Mouse (Mus musculus) testis, adult 2 months (tissue): ENCODE measurements around the gene Mmrn2.

Experiments
- CTCF ChIP-seq: fragments of 200-500 bp; IDR thresholded peaks from 2 replicates; pipeline ENCODE4 v1.5.1; 2012; ENCODE audit warnings: low read depth, mild to moderate bottlenecking, inconsistent platforms, low read length, moderate library complexity; ENCODE audit not compliant: control insufficient read depth, insufficient read depth, insufficient replicate concordance
- POLR2A ChIP-seq: fragments of 200-500 bp; IDR thresholded peaks from 2 replicates; pipeline ENCODE4 v1.6.1; 2012; ENCODE audit warnings: low read depth, mild to moderate bottlenecking, inconsistent platforms, low read length, moderate library complexity; ENCODE audit not compliant: control insufficient read depth

GRCm38 (mm10) chr14:34341993-34342392, 33.3 kb upstream of the Mmrn2 start:
- no peak for TF ChIP-seq POLR2A
- TF ChIP-seq CTCF, result no peak
